Mouse (Mus musculus): ENCODE measurements at regions not wholly inside any gene's neighbourhood (a gene's known extent, or its start where the extent isn't known, plus 50 kb on each side); places are given as distances from the start of the nearest gene placed in this dataset.

DNA sequence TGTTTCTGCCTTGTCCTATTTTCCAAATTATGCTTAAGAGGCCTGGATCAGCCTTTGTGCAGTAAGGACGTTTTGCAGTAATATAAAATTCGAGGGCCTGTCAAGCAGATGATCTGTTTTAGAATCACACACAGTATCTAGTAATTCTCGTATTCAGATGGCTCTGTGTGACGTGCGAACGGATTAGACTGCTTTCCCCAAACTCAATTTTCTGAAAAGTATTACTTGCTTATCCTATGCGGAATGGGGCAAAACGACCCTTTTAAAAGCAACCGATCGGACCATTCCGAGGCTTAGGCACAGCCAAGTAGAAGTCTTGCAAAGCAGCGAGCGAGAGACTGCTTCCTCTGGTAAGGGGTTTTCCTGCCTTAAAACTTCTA is 115.1 kb upstream of the Cblb start:
- Histone ChIP-seq H3K4me3 (no peak overlapping the region), H3K9ac (replicated peaks) (no peak overlapping the region), H3K36me3 (no peaks in the 10 kb centered on the region), H3K4me1 (peaks cover 17% of the 10 kb centered on the region), H3K4me2 (replicated peaks) (no peak overlapping the region; the same call in 1 of the 2 replicates), H3K27me3 (no peaks in the 10 kb centered on the region), H3K27ac (replicated peaks) (peak overlapping the region; percentile 63), H3K9me3 (no peaks in the 10 kb centered on the region)
- WGBS, result 50% methylated on average over 13 of the region's 13 CpGs
- peak; percentile 43; the same call in 1 of the 2 replicates for ATAC-seq (replicated peaks)

DNA sequence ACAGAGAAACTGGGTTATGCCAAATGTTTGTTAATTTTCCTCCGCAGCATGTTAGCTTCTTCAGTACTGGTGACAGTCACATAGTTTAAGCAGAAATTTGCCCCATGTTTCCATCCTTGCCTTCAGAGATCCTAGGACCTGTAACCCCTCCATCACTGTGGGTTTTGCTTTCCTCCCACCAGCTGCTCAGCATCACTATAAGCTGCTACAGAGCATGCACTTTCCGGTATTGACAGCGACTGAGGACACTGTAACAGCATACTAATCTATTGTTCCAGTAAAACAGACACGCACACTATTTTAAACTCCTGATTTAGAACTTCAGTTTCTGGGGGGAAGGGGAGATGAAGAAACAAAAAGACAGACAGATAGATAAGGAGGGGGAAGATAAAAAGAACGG is 114.7 kb upstream of the Cblb start:
- Histone ChIP-seq H3K9ac (replicated peaks) (no peak overlapping the region), H3K4me3 (no peak overlapping the region), H3K4me2 (replicated peaks) (no peak overlapping the region), H3K27me3 (no peaks in the 10 kb centered on the region), H3K36me3 (no peaks in the 10 kb centered on the region), H3K4me1 (peaks cover 17% of the 10 kb centered on the region), H3K27ac (replicated peaks) (peak overlapping the region; percentile 63), H3K9me3 (no peaks in the 10 kb centered on the region)
- ATAC-seq (replicated peaks), result peak; percentile 64
- WGBS, result 61% methylated on average over 5 of the region's 5 CpGs

DNA sequence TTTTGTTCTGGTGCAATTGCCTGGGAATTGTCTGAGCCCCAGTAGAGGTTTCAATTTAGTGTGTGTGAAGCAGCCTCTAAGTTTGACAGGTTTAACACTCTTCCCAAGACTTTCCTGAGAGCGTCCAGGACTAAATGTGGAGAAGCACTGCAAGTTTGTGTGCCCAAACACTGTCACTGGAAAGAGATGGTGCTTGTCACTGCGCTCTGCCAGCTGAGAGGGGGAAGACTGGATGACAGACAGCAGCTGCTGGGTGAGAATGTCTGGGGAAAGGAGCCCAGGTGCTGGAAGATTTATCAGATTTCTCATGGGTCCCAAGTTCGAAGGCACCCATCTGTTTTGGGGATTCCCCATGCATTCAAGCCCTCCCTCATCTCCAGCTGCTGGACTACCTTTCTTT is 114.2 kb upstream of the Cblb start:
- peak overlapping the region; percentile 31 for H3K27ac ChIP-seq (replicated peaks)
- H3K36me3 ChIP-seq, result no peaks in the 10 kb centered on the region
- no peaks in the 10 kb centered on the region for H3K27me3 ChIP-seq
- H3K4me2 ChIP-seq (replicated peaks), result no peak overlapping the region
- H3K4me3 ChIP-seq, result no peak overlapping the region
- H3K9ac ChIP-seq (replicated peaks), result no peak overlapping the region
- H3K4me1 ChIP-seq, result peaks cover 17% of the 10 kb centered on the region
- 60% methylated on average over 3 of the region's 3 CpGs for WGBS
- H3K9me3 ChIP-seq, result no peaks in the 10 kb centered on the region
- ATAC-seq (replicated peaks), result peak; percentile 74

DNA sequence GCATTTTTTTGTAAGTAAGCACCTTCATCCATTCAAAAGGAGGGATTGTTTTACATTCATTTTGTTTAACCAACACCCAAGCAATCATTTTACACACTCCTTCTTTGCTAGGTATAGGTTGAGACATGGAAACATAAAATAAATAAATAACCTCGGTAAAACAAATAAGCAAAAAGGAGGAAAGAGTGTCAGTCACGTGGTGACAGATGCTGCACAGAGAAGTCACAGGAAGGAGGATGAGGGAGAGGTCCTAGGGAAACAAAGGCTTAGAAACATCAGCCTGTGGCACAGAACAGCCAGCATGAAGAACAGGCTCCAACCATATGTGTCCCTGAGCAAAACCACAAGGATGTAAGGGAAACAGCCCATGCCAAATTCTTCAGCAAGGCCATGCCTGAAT is 113.5 kb upstream of the Cblb start:
- H3K27me3 ChIP-seq, result no peaks in the 10 kb centered on the region
- H3K4me3 ChIP-seq, result no peak overlapping the region
- no peaks in the 10 kb centered on the region for H3K9me3 ChIP-seq
- H3K27ac ChIP-seq (replicated peaks), result no peak overlapping the region
- WGBS, result 50% methylated on average over 2 of the region's 2 CpGs
- H3K4me1 ChIP-seq, result peaks cover 17% of the 10 kb centered on the region
- no peak overlapping the region for H3K4me2 ChIP-seq (replicated peaks)
- no peaks in the 10 kb centered on the region for H3K36me3 ChIP-seq
- ATAC-seq (replicated peaks), result no peak
- H3K9ac ChIP-seq (replicated peaks), result no peak overlapping the region

DNA sequence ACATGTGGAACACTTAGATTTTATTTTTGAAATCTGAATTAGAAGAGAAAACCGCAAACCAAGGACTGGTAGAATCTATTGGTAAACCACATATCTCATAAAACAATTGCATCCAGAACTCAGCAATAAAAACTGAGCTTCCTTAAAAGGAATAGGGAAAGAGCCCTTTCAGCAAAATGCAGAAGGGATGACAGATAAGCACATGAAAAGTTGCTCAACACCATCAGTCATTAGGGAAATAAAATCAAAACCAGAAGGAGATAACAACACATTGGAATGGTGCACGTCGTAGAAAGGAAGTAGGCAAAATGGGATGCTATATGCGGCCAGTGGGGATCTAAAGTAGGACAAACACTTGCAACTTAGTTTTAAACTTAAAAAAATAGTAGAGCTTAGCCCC is 110.0 kb upstream of the Cblb start:
- Histone ChIP-seq H3K36me3 (no peaks in the 10 kb centered on the region), H3K9ac (replicated peaks) (no peak overlapping the region), H3K27me3 (no peaks in the 10 kb centered on the region), H3K4me2 (replicated peaks) (no peak overlapping the region), H3K4me3 (no peak overlapping the region), H3K27ac (replicated peaks) (no peak overlapping the region), H3K9me3 (no peaks in the 10 kb centered on the region), H3K4me1 (peaks cover 9% of the 10 kb centered on the region)
- WGBS, result 96% methylated on average over 4 of the region's 4 CpGs
- ATAC-seq (replicated peaks), result no peak

DNA sequence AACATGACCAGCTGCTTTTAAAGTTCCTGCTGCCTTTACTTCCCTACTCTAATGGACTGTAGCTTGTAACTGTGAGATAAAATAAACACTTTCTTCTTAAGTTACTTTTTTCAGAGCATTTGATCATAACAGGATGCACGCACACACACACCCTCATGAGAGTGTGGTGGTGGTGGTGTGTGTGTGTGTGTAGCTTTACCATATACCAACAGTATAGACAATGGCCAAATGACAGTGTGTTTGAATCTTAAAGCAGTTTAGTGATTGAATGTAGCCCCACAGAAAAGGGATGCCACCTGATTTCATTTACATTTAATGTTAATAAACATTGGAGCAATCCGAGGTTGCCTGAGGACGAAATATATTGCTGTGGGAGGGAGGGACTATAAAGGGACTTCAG is 108.4 kb upstream of the Cblb start:
- H3K9ac ChIP-seq (replicated peaks), result no peak overlapping the region
- H3K4me3 ChIP-seq, result no peak overlapping the region
- H3K36me3 ChIP-seq, result no peaks in the 10 kb centered on the region
- 80% methylated on average over 3 of the region's 3 CpGs for WGBS
- H3K27me3 ChIP-seq, result no peaks in the 10 kb centered on the region
- H3K27ac ChIP-seq (replicated peaks), result no peak overlapping the region
- no peak overlapping the region for H3K4me2 ChIP-seq (replicated peaks)
- no peak for ATAC-seq (replicated peaks)
- no peaks in the 10 kb centered on the region for H3K9me3 ChIP-seq
- H3K4me1 ChIP-seq, result no peaks in the 10 kb centered on the region

DNA sequence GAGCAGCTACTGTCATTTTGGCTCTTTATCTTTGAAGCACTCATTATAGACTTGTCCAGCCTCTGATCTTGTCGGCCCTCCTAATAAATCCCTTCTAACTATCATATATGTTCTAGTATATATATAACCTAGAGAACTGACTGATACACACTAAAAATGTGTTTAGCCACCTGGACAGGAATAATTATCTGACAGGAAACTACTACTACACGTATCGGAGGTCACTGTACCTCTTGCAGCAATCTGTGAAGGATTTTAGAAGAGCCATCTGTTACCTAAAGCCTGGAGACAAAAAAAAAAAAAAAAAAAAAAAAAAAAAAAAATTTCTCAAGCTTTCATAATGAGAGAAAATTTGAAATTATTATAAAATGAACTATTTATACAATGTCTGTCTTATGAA is 105.4 kb upstream of the Cblb start:
- Histone ChIP-seq H3K4me1 (no peaks in the 10 kb centered on the region), H3K27ac (replicated peaks) (no peak overlapping the region), H3K36me3 (no peaks in the 10 kb centered on the region), H3K27me3 (no peaks in the 10 kb centered on the region), H3K9me3 (no peaks in the 10 kb centered on the region), H3K9ac (replicated peaks) (no peak overlapping the region), H3K4me2 (replicated peaks) (no peak overlapping the region), H3K4me3 (no peak overlapping the region)
- 88% methylated on average over 3 of the region's 3 CpGs for WGBS
- no peak for ATAC-seq (replicated peaks)

DNA sequence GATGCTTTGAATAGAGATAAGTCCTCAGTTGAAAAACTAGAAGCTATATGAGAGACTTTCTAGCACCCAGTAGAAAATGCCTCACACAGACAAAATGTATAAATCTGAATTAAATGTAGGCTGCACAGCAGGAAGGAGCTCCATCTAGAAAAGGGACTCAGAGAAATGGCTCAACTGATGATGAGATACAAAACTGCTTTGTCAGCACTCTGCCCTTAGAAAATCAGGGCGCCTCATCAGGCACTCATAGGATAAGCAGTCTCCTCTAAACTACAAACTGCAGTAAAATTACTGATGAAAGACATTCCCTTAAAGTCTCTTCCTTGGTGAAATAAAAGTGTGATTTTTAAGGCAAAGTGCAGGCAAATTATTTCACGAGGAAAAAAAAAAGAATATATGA is 97.9 kb upstream of the Cblb start:
- Histone ChIP-seq H3K9me3 (no peaks in the 10 kb centered on the region), H3K36me3 (no peaks in the 10 kb centered on the region), H3K4me2 (replicated peaks) (no peak overlapping the region), H3K27me3 (no peaks in the 10 kb centered on the region), H3K9ac (replicated peaks) (no peak overlapping the region), H3K4me3 (no peak overlapping the region), H3K27ac (replicated peaks) (no peak overlapping the region), H3K4me1 (no peaks in the 10 kb centered on the region)
- no peak for ATAC-seq (replicated peaks)
- WGBS, result 88% methylated on average over 2 of the region's 2 CpGs

DNA sequence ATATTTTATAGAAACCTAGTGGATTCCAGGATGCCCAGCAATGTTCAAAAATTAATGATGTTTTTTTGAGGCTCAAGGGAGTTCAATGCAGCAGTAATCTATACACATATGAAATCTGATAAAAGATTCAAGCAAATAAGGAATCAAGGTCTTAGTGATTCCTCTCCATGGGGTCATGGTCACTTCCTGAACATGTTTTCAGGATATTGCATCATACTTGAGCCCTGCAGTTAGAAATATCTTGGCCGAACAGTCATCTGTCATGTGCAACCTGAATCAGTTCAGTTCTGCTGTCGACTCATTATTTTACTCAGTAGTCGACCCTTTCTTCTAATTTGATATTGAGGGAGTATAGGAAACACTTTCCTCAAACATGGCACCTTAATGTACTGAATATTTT is 97.1 kb upstream of the Cblb start:
- ATAC-seq (replicated peaks), result no peak
- no peak overlapping the region for H3K9ac ChIP-seq (replicated peaks)
- no peaks in the 10 kb centered on the region for H3K36me3 ChIP-seq
- H3K4me3 ChIP-seq, result no peak overlapping the region
- H3K4me1 ChIP-seq, result no peaks in the 10 kb centered on the region
- WGBS, result 89% methylated on average over 3 of the region's 3 CpGs
- H3K27me3 ChIP-seq, result no peaks in the 10 kb centered on the region
- no peak overlapping the region for H3K4me2 ChIP-seq (replicated peaks)
- no peak overlapping the region for H3K27ac ChIP-seq (replicated peaks)
- H3K9me3 ChIP-seq, result no peaks in the 10 kb centered on the region

DNA sequence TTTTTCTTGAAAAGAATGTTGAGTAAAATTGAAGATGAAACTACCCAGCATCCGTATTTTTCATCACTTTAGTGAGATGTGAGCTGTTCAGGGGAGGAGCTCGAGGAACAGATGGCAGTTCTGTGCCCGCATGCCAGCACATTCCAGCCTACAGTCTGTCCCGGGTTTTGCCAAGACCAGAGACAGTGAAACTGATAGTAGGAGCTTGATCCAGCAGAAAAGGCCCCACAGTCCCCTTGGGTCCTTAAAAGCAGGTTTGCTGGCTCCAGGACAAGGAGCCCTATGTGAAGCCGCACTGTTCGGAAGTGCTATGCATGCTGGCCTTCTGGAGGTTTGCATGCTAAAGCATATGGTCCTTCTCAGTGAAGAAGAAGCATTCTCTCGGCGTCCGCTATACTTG is 93.7 kb upstream of the Cblb start:
- Histone ChIP-seq H3K4me3 (no peak overlapping the region), H3K36me3 (no peaks in the 10 kb centered on the region), H3K27ac (replicated peaks) (peak overlapping the region; percentile 46), H3K9ac (replicated peaks) (no peak overlapping the region), H3K4me1 (peaks cover 6% of the 10 kb centered on the region; the same call in 1 of the 2 replicates), H3K9me3 (no peaks in the 10 kb centered on the region), H3K4me2 (replicated peaks) (no peak overlapping the region), H3K27me3 (no peaks in the 10 kb centered on the region)
- peak; percentile 93 for ATAC-seq (replicated peaks)
- 63% methylated on average over 9 of the region's 9 CpGs for WGBS

DNA sequence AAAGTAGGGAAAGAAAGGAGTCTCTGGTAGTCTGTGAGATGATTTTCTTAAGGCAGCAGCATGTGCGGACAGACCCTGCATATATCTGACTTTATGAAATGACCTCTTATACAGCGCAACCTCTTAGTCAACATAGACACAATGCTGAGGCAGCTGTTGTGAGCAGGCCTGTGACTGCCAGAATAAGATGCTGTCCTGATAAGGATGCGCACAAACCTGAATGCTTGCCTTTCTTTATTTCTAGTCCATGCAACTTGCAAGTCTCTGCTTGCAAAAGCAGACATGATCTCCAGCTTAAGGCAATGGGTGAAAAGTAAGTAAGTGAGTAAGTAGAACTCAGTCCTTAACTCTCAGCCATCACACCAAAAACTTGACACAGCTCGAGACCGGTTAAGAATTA is 92.0 kb upstream of the Cblb start:
- Histone ChIP-seq H3K4me3 (no peak overlapping the region), H3K36me3 (no peaks in the 10 kb centered on the region), H3K27ac (replicated peaks) (no peak overlapping the region), H3K9ac (replicated peaks) (no peak overlapping the region), H3K4me1 (peaks cover 6% of the 10 kb centered on the region; the same call in 1 of the 2 replicates), H3K4me2 (replicated peaks) (no peak overlapping the region), H3K9me3 (no peaks in the 10 kb centered on the region), H3K27me3 (no peaks in the 10 kb centered on the region)
- no peak for ATAC-seq (replicated peaks)
- 90% methylated on average over 5 of the region's 5 CpGs for WGBS

DNA sequence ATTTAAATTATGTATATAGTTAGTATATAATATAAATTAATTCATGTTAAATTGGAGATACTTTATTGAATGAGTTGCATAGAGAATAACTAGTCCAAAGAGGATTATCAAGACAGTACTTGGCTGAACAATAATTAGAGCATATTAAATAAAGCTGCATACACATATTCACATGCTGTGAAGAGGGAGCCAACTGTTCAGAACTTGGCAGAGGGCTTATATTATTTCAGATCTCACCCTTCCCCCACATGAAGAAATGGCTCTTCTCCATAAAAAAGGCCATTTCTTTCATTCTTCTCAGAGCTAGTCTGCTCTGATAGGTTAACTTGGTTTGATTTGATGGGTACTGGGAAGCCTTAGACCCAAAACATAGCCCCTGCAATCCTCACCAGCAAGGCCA is 90.5 kb upstream of the Cblb start:
- no peaks in the 10 kb centered on the region for H3K36me3 ChIP-seq
- H3K27me3 ChIP-seq, result no peaks in the 10 kb centered on the region
- ATAC-seq (replicated peaks), result peak; percentile 53; the same call in 1 of the 2 replicates
- H3K4me1 ChIP-seq, result peaks cover 6% of the 10 kb centered on the region; the same call in 1 of the 2 replicates
- no peaks in the 10 kb centered on the region for H3K9me3 ChIP-seq
- H3K27ac ChIP-seq (replicated peaks), result 0 out of 2 replicates have a peak overlapping the region, but pooled peaks have one; percentile 25
- H3K9ac ChIP-seq (replicated peaks), result no peak overlapping the region
- H3K4me2 ChIP-seq (replicated peaks), result no peak overlapping the region
- H3K4me3 ChIP-seq, result no peak overlapping the region

DNA sequence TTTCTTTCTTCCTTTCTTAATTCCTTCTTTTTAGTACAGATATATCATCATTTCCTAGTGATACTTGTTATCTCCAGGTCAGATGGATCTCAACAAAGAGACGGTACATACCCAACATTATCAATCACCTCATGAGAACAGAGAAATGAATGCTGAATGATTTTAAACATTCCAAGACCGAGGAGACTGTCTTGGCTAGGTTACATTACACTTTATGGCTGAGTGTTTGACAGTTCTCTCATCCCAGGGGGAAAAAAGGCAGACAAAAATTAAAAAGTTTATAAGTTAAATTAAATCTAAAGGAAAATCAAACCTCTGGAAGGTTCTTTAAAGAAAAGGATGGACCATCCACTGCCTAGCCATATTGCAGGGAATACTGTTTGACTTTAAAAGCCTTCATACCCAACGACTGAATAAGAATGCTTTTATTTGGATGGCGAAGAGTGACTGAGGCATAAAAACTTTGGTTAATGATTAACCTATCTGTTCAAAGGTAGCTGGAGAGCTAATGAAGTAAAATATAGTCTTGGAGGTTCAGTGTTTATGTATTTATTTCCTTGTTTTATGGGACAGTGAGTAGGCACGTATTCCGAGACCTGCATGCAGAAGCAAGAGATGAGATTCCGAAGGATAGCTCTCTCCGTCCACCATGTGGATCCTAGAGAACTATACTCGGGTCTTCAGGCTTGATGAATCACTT is 88.4 kb upstream of the Cblb start:
- H3K27me3 ChIP-seq, result no peaks in the 10 kb centered on the region
- 90% methylated on average over 9 of the region's 9 CpGs for WGBS
- H3K4me3 ChIP-seq, result no peak overlapping the region
- H3K27ac ChIP-seq (replicated peaks), result no peak overlapping the region
- no peak overlapping the region for H3K4me2 ChIP-seq (replicated peaks)
- no peaks in the 10 kb centered on the region for H3K36me3 ChIP-seq
- no peak overlapping the region for H3K9ac ChIP-seq (replicated peaks)
- H3K9me3 ChIP-seq, result no peaks in the 10 kb centered on the region
- no peak for ATAC-seq (replicated peaks)
- peaks cover 6% of the 10 kb centered on the region; the same call in 1 of the 2 replicates for H3K4me1 ChIP-seq

Measured in forebrain, embryonic 15.5 days (tissue).